Mouse (Mus musculus): ENCODE data around the gene Fbxo47. TPM values are rescaled to one million over a fixed set of nuclear protein-coding genes. Genes with fewer than 3 reads are reported as not detected.
A peak's percentile ranks its signal among the peaks of the same experiment; 100 is the strongest.

Gene Fbxo47
- polyA plus RNA-seq, 1 experiment from 2014 or later, result 0.85 TPM

DNA sequence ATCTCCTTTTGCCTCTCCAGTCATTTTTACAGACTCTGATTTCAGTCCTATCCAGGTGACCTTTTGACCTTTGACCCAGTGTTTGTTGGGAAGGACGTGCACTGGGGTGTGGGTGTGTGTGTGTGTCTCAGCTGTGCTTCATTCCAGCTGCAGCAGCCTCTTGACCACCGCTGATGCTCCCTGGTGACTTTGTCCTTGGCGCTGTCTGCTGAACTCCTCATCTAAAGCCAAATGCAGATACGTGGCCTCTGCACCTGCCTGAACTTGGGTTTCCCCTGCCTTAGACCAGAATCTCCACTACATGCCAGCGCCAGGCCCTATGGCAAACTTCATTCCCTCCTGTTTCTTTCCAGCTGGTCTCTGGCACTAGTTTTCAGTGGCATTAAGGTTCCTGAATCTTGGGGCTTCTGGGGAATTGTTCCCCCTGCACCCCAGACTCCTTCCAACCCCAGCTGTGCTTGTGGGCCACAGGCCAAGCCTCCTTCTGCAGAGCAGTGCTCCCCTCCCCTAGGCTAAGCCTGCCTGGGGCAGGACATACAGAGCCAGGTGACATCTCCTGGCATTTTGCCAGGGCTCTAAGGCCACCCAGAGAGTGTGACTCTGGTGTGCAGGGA is 75.2 kb downstream of the Fbxo47 start:
- Histone ChIP-seq H3K27me3 (replicated peaks) (no peaks in the 10 kb centered on the region), H3K4me1 (peaks cover 85% of the 10 kb centered on the region), H3K27ac (peak overlapping the region; percentile 42; the same call in 1 of the 2 replicates), H3K9ac (no peak overlapping the region), H3K36me3 (peaks cover 29% of the 10 kb centered on the region), H3K4me2 (replicated peaks) (peak overlapping the region; percentile 25; the same call in 1 of the 2 replicates), H3K4me3 (no peak overlapping the region), H3K9me3 (no peaks in the 10 kb centered on the region)
- no peak for ATAC-seq (ENCODE audit: low FRiP score, low read depth)
- 48% methylated on average over 5 of the region's 5 CpGs for WGBS

DNA sequence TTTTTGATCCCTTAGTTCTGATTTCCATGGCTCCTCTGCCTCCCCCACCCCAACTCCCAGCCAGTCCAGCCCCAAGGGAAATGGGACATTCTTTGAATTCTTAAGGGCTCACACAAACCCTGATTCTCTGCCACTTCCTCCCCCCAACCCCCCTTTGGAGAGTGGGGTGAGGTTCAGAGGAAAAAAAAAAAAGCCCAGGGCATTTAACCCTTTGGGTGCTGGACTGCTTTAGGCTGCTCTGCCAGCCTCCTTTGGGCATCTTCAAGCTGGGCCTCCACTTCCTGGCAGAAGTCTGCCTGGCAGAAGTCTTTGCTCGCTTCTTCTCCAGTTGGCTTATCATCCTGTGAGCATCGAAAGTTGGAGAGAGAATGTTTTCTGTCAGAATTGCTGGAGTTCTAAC is 75.9 kb downstream of the Fbxo47 start:
- Histone ChIP-seq H3K36me3 (peaks cover 24% of the 10 kb centered on the region), H3K4me1 (peaks cover 82% of the 10 kb centered on the region), H3K4me2 (replicated peaks) (peak overlapping the region; percentile 25; the same call in 1 of the 2 replicates), H3K27ac (no peak overlapping the region), H3K9me3 (no peaks in the 10 kb centered on the region), H3K4me3 (no peak overlapping the region), H3K27me3 (replicated peaks) (no peaks in the 10 kb centered on the region), H3K9ac (no peak overlapping the region)
- ATAC-seq (ENCODE audit: low FRiP score, low read depth), result no peak
- WGBS, result 75% methylated on average over 2 of the region's 2 CpGs

DNA sequence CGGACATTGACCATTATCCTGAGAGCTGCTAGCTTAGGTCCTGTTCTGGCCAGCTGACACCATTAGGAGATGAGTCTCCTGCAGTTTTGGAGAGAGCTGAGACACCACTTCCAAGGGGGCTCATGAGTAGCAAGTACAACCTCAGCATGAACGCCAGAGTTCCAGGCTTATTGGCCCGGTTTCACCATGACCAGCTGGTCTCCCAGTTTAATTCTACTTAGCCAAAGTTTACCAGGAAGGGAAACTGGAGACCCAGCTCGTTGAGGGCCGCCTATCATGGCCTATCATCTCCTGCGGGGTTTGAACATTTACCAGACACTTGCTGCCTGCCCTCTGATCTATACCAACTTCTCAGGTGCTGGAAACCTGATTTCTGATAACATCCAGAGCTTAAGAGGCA is 76.3 kb downstream of the Fbxo47 start:
- 52% methylated on average over 6 of the region's 6 CpGs for WGBS
- Histone ChIP-seq H3K9me3 (no peaks in the 10 kb centered on the region), H3K27ac (no peak overlapping the region), H3K9ac (no peak overlapping the region), H3K4me1 (peaks cover 79% of the 10 kb centered on the region), H3K36me3 (peaks cover 22% of the 10 kb centered on the region), H3K4me3 (no peak overlapping the region), H3K27me3 (replicated peaks) (no peaks in the 10 kb centered on the region), H3K4me2 (replicated peaks) (peak overlapping the region; percentile 25; the same call in 1 of the 2 replicates)
- no peak for ATAC-seq (ENCODE audit: low FRiP score, low read depth)

DNA sequence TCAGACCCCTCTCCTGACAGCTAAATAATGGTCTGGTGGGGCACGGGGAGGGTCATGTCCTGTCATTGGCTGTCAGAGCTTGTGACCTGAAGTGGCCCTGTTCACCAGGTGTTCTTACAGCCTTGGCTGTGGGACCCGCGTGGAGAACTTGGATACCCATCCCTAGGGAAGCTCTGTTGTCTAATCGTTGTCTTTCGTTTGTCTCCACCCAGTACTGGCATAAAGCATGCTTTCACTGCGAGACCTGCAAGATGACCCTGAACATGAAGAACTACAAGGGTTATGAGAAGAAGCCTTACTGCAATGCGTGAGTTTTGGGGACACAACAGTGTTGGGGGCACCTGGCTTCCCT is 77.4 kb downstream of the Fbxo47 start:
- Histone ChIP-seq H3K4me2 (replicated peaks) (peak overlapping the region; percentile 47), H3K4me1 (peaks cover 79% of the 10 kb centered on the region), H3K9me3 (no peaks in the 10 kb centered on the region), H3K27me3 (replicated peaks) (no peaks in the 10 kb centered on the region), H3K4me3 (no peak overlapping the region), H3K9ac (no peak overlapping the region), H3K27ac (no peak overlapping the region), H3K36me3 (peaks cover 22% of the 10 kb centered on the region)
- no peak for ATAC-seq (ENCODE audit: low FRiP score, low read depth)
- WGBS, result 75% methylated on average over 7 of the region's 7 CpGs

DNA sequence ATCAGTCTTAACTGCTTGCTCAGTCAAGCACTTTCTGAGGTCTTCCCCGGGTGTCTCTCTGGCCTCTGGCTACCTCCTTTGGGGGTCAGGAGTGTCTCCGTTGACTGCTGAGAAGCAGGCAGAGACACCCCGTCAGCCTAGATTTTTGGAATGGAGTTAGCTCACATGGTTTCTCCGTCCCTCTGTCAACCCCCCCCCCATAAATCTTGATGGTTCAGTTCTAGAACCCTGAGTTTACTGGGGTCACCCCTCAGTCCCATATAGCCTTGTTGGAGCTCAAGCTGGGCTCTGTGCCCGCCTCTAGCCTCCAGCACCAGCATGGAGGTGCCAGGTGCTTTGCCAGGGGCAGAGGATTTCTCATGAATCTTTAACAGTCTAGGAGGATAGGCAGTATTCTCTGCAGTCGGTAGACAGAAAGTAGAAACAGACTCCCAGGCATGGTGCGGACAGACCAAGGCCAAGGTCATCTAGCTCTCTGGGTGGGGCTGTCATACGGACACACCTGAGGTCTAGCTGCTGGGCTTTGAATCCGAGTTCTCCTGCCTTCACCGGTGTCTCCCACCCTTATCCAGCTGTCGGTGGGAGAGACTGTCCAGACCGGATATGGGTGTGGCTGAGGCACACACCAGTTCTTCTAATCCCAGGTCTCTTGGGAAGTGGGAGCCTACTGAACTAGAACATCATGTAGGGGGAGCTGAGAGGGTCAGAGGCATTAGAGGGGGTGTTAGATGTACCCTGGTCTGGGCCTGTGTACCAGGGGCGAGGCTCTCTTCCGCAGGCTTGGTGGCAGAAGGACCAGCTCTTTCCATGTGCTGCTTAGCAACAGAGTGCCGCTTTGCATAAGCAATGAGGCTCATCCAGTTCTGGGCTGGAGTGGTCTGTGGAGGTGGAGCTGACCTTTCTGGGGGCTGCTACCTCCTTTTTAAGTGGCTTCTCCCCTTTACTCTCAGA is 78.0 kb downstream of the Fbxo47 start:
- Histone ChIP-seq H3K4me1 (peaks cover 79% of the 10 kb centered on the region), H3K36me3 (peaks cover 22% of the 10 kb centered on the region), H3K9ac (no peak overlapping the region), H3K4me3 (no peak overlapping the region), H3K4me2 (replicated peaks) (peak overlapping the region; percentile 47), H3K27me3 (replicated peaks) (no peaks in the 10 kb centered on the region), H3K9me3 (no peaks in the 10 kb centered on the region), H3K27ac (0 out of 2 replicates have a peak overlapping the region, but pooled peaks have one; percentile 3)
- WGBS, result 52% methylated on average over 15 of the region's 15 CpGs
- peak; percentile 31; the same call in 1 of the 2 replicates for ATAC-seq (ENCODE audit: low FRiP score, low read depth)

DNA sequence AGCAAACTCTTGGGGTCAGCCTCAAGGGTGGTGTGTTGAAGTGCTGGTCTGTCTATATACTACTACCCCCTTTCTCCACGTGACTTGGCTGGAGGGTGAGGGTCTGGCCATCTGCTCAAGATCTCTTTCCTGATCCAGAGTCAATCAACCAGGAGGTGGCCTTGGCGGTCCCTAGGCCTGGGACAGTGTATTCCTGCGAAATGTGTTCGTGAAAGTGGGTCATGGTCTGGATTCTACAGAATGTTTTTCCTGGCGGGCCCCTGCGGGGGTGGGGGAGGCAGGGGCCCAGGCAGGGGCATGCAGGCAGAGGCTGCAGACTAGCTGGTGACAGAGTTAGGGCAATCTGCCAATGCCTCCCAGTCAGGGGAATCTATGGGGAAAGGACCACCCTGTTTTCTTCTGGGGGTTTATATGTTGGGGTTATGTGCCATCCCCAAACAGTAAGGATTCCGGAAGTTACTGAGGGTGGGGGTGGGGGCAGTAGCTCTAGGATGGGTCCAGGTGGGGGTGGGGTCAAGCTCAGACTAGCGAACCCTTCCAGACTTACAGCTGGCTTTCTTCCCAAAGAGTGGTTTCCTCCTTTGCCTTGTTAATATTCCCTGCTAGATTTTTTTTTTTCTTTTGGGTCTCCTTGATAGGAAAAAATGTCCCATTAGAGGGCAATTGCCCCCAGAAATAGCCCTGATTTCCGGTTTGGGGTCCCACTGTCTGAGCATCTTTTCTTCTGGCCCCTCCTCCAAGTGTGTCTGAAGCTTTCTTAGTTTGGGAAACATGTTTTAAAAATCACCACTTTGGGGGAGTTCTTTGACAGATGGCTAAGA is 78.9 kb downstream of the Fbxo47 start:
- no peak for ATAC-seq (ENCODE audit: low FRiP score, low read depth)
- no peaks in the 10 kb centered on the region for H3K27me3 ChIP-seq (replicated peaks)
- H3K9ac ChIP-seq, result no peak overlapping the region
- peaks cover 79% of the 10 kb centered on the region for H3K4me1 ChIP-seq
- H3K4me2 ChIP-seq (replicated peaks), result peak overlapping the region; percentile 47
- 31% methylated on average over 9 of the region's 9 CpGs for WGBS
- peaks cover 22% of the 10 kb centered on the region for H3K36me3 ChIP-seq
- H3K27ac ChIP-seq, result no peak overlapping the region
- no peak overlapping the region for H3K4me3 ChIP-seq
- no peaks in the 10 kb centered on the region for H3K9me3 ChIP-seq

DNA sequence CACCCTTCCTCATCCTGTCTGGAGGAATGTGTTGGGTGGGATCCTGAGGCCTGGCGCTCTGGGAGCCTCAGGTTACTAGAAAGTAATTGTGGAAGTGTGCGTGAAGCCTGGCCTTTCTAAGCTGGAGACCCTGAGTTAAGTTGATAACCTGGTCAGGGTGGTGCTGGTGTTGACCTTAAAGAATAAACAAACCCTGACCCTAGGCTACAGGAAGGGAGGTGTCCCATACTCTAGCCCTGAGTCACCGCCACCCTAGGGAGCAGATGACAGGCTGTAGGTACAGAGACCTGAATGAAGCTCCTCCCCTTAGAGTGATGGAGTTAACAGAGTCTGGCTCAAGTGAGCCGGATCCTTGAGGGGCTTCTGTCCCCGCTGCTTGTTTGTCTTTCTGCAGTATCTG is 80.1 kb downstream of the Fbxo47 start:
- Histone ChIP-seq H3K36me3 (peaks cover 16% of the 10 kb centered on the region), H3K9ac (no peak overlapping the region), H3K4me2 (replicated peaks) (no peak overlapping the region), H3K4me1 (peaks cover 72% of the 10 kb centered on the region), H3K27me3 (replicated peaks) (no peaks in the 10 kb centered on the region), H3K27ac (no peak overlapping the region), H3K4me3 (no peak overlapping the region), H3K9me3 (no peaks in the 10 kb centered on the region)
- 83% methylated on average over 5 of the region's 5 CpGs for WGBS
- ATAC-seq (ENCODE audit: low FRiP score, low read depth), result no peak

Other genes starting within 250 kb of the Fbxo47 start
- gene Mllt6, start 220.7 kb downstream of the Fbxo47 start, polyA plus RNA-seq (2016; fragmentation: Nextera tagmentation; extraction: Ambion mirVana), result 3.0 and 4.0 TPM in 2 replicates
- gene Cisd3, start 198.3 kb downstream of the Fbxo47 start, polyA plus RNA-seq (2016; fragmentation: Nextera tagmentation; extraction: Ambion mirVana), result 17.8 and 25.6 TPM in 2 replicates
- gene Pcgf2, start 183.7 kb downstream of the Fbxo47 start, polyA plus RNA-seq (2016; fragmentation: Nextera tagmentation; extraction: Ambion mirVana), result 19.9 and 21.1 TPM in 2 replicates
- gene Psmb3, start 180.8 kb downstream of the Fbxo47 start, polyA plus RNA-seq (2016; fragmentation: Nextera tagmentation; extraction: Ambion mirVana), result 453 and 497 TPM in 2 replicates
- 3.2 and 3.7 TPM in 2 replicates for gene Pip4k2b, start 139.4 kb downstream of the Fbxo47 start, polyA plus RNA-seq (2016; fragmentation: Nextera tagmentation; extraction: Ambion mirVana)
- gene Cwc25, start 117.6 kb downstream of the Fbxo47 start, polyA plus RNA-seq (2016; fragmentation: Nextera tagmentation; extraction: Ambion mirVana), result 21.1 and 23.4 TPM in 2 replicates
- 0.56 and 0.70 TPM in 2 replicates for gene 1700001P01Rik, start 108.2 kb downstream of the Fbxo47 start, polyA plus RNA-seq (2016; fragmentation: Nextera tagmentation; extraction: Ambion mirVana)
- 369 and 383 TPM in 2 replicates for gene Rpl23, start 101.7 kb downstream of the Fbxo47 start, polyA plus RNA-seq (2016; fragmentation: Nextera tagmentation; extraction: Ambion mirVana)
- 103 and 105 TPM in 2 replicates for gene Lasp1, start 85.2 kb downstream of the Fbxo47 start, polyA plus RNA-seq (2016; fragmentation: Nextera tagmentation; extraction: Ambion mirVana)
- gene B230217C12Rik, start 43.4 kb downstream of the Fbxo47 start, polyA plus RNA-seq (2016; fragmentation: Nextera tagmentation; extraction: Ambion mirVana), result 12.9 and 15.8 TPM in 2 replicates
- gene Plxdc1, start 102.3 kb upstream of the Fbxo47 start, polyA plus RNA-seq (2016; fragmentation: Nextera tagmentation; extraction: Ambion mirVana), result 0.24 and 0.68 TPM in 2 replicates
- 6.8 and 8.6 TPM in 2 replicates for gene Arl5c, start 112.0 kb upstream of the Fbxo47 start, polyA plus RNA-seq (2016; fragmentation: Nextera tagmentation; extraction: Ambion mirVana)
- 38.2 and 40.9 TPM in 2 replicates for gene Cacnb1, start 138.9 kb upstream of the Fbxo47 start, polyA plus RNA-seq (2016; fragmentation: Nextera tagmentation; extraction: Ambion mirVana)
- 709 and 737 TPM in 2 replicates for gene Rpl19, start 142.6 kb upstream of the Fbxo47 start, polyA plus RNA-seq (2016; fragmentation: Nextera tagmentation; extraction: Ambion mirVana)
- gene Stac2, start 169.3 kb upstream of the Fbxo47 start, polyA plus RNA-seq (2016; fragmentation: Nextera tagmentation; extraction: Ambion mirVana), result 10.2 and 11.2 TPM in 2 replicates

Measured in neural tube, embryonic 12.5 days (tissue).